Mouse (Mus musculus) C3H10T1/2 (cell line): ENCODE results near the gene Atg7. TPM values are rescaled to one million over a fixed set of nuclear protein-coding genes. Genes with fewer than 3 reads are reported as not detected.

Experiments used
- polyA plus RNA-seq, 2 experiments: library from polyadenylated mRNA; unstranded; fragments of >200 nt; fragmentation: generic; extraction: Trizol; gene quantifications; one replicate each; pipeline ENCODE4 v1.2.1; 2012; ENCODE audit warnings: missing spikeins in 2 of 2

The Atg7 gene
- 10 to 100 TPM; 12.1 to 15.1 TPM for polyA plus RNA-seq

GRCm38 (mm10) chr6:114642601-114643528, at the start of gene Atg7:
TSS of gene Atg7 (plus strand) at chr6:114643097.

Other genes with a start within 250 kb of the Atg7 start
- gene Hrh1, start 245.2 kb upstream of the Atg7 start, polyA plus RNA-seq: under 1 TPM; 0.01 to 0.08 TPM